Mouse (Mus musculus) heart, postnatal 4 days (tissue): ENCODE results near the gene Aqp3. TPM values are rescaled to one million over a fixed set of nuclear protein-coding genes. Genes with fewer than 3 reads are reported as not detected.
"Not testable (repeated sequence)": the region's sequence is repeated elsewhere in the genome, so short reads cannot be mapped to it uniquely, and the experiment has no call there.

Experiments
- DNase-seq: peaks from one replicate; pipeline ENCODE4 v3.0.0; 2021
- total RNA-seq, 2 experiments: library from RNA; stranded (reverse); gene quantifications; 2 replicates each; pipeline ENCODE4 v1.2.3; 2021

Gene Aqp3
- total RNA-seq, 2 experiments from 2014 or later = 0.14 to 0.19 TPM

DNA sequence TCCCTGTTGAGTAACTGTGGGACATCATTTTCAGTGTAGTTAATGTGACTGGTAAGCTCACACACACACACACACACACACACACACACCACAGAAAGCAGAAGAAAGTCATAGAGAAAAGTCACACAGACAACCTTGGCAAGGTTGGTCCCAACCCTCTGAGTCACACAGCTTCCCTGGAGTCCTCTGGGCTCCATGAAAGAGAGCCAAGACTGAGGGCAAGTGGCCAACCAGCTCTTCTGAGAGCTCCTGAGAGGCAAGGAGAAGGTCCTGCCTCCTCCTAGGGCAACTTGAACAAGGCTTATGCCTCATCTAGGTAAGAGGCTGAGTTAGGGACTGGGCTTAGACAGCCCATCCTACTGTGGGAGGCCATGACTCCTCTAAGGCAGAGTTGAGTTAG is 4.9 kb upstream of the Aqp3 start:
- no peak for DNase-seq

DNA sequence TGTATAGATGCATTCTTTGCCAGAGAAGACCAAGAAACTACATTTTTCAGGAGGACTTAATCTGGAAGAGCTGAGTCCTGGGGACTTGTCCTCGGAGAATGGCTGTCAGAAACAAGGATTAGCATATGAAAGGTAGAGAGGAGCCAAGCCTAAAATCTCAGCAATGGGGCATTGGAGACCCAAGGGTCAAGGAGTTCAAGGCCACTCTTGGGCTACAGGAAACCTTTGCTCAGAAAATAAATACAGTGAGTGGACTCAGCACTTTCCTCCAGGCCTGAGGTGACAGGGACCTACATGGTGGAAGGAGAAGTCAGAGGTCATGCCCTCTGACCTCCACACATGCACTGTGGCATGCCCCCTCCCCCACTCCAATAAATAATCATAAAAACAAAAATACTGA is 3.0 kb upstream of the Aqp3 start:
- DNase-seq = no peak

DNA sequence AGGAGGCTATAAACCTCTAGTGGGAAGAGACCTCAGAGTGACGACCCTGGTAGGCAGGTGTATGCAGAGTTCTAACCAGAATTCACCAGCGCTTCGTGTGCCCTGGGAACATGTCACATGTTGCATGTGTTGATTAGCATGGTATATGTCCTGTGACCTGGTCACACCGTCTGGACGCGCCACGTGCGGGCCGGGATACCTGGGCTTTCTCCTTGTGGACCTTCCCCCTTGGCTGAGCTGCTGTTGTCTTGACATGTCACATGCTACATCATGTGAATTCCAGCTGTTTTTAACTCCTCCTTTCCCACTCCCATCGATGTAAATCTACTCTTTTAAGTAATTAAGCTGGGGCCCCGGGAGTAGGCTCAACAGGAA is 581 bp upstream of the Aqp3 start:
- DNase-seq = no peak

DNA sequence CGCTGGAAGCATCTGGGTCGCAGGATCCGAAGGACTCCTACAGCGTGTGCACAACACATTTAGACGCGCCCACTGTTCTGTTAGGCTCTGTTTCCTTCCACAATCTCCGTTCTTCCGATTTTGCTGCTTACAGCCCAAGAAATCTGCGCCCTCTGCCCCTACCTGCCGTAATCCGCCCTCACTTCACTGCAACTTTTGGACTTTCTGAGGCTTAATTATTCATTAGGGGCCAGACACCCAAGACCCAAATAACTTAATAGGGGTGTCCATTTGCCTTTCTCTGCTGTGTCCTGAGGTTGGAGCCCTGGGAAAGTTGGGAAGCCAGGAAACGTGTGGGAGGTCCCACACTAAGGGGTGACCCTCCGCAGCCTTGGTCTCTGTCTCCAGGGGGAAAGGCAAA is 602 bp downstream of the Aqp3 start:
- DNase-seq = no peak

DNA sequence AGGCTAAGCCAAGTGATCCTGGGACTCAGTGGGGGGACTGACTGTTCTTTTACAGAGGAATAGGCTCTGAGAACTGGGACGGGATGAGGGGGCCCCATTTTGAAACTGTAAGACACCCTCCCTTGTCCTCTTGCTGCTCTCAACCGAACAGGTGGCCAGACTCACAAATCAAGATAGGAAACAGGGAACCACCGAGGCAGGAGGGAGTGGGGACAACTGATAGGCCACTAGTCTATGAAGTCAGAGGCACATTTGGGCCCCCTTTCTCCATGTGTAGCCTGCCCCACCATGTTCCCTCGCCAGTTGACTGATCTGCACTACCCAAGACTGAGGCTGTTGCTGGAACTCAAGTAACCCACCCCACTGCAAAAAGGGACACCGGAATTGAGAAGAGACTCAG is 1.2 kb downstream of the Aqp3 start:
- DNase-seq = no peak

DNA sequence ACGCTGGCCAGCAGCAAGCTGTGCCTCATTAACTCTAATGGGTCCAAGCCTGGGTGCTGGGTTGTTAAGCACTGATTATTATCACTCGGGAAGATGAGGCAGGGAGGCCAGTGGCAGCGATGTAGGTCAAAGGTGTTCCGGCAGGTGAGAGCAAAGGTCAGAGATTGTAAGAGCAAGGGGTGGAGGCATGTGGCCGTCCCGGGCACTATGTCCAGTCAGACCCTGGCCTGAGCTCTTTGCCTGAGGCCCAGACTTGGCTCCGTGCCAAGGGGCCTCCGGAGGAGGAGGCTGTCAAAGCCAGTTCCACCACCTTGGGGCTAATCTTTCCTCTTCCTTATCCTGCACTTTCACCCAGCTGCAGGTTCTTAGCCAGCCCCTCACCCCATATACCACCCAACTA is 1.8 kb downstream of the Aqp3 start:
- no peak for DNase-seq

DNA sequence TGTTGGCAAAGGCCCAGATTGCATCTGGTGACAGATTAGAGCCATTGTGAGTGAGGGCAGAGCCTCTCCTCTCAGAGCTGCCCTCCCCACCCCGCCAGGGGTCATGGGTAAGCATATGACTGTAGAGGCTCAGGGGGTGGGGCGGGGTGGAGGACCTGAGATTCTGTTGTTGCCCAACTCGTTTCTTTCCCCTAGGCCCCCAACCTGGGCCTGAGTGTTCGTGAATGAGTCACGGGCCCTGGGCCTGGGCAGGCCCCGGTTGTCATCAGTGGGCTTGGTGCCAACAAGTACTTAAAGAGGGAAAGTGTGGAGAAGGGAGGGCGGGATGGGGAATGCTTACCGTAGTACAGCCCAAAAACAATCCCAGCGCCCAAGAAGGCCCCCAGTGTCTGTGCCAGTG is 3.6 kb downstream of the Aqp3 start:
- DNase-seq = peak; percentile 69

DNA sequence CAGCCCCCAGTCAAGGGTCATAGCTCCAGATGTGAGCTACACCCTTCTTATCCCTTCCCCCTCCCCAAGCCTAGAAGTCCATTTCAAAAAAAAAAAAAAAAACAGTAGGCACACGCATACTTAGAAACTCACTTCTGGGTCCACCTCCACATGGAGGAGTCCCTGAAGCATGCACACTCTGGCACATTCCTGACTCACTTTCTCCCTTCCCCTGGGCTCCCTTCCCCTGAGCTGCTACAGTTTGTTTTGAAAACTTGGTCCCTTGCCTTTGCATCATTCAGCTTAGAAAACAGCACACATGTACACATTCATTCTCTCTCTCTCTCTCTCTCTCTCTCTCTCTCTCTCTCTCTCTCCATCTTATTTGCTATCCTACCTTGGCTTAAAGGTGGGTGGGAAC is 5.0 kb downstream of the Aqp3 start:
- no peak for DNase-seq

DNA sequence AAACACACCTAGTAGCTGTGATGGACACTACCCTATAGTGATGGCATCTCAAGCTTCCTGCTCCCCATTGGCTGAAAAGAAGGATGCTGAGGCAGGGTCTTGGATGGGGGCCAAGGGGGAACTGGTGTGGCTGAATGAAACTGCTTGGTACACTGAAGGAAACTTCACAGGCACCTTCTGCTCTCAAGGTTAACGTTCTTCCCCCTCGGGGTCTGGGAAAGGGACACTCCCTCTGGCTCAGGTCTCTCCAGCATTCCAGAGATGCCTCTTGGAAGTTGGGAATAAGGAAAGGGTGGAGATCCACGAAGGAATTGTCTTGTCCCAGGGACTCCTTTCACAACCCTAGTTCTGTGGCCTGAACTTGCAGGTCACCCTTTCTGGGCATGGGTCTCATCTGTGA is 6.6 kb downstream of the Aqp3 start:
- DNase-seq = no peak

DNA sequence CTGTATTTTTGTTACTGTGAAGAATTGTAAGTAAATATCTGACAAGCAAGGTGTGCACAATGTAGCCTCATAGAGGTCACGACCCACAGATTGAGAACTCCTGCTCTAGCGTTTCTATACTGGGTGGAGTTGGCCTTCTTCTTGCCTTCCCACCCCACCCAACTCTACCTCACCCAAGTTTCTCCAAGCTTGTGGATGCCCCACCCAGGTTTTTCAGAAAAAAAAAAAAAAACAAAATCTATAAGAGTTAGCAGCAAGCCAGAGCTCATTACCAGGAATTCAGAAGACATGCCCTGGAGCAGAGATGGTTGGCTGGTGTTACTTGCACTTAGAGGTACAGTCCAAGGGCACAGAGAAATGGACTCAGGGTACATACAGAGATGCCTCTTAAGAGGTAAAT is 8.3 kb downstream of the Aqp3 start:
- no peak for DNase-seq

DNA sequence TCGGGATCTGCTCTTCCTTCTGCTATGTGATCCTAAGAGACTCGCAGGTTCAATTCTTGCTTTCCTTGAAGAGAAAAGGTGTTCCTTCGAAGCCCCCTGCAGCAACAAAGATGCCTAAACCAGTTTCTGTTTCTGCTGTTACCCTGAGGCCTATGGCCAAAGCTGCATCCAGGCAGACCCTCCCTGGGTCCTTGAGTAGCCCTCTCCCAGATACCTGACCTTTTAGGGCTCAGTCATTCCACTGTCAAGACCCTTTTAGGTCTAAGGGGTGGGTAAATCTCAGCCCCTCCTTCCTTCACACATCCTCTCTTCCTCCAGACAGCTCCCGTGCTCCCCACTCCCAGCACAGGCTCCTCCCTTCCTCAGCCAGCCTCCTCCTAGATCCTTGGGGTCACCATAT is 8.8 kb downstream of the Aqp3 start:
- DNase-seq = no peak

DNA sequence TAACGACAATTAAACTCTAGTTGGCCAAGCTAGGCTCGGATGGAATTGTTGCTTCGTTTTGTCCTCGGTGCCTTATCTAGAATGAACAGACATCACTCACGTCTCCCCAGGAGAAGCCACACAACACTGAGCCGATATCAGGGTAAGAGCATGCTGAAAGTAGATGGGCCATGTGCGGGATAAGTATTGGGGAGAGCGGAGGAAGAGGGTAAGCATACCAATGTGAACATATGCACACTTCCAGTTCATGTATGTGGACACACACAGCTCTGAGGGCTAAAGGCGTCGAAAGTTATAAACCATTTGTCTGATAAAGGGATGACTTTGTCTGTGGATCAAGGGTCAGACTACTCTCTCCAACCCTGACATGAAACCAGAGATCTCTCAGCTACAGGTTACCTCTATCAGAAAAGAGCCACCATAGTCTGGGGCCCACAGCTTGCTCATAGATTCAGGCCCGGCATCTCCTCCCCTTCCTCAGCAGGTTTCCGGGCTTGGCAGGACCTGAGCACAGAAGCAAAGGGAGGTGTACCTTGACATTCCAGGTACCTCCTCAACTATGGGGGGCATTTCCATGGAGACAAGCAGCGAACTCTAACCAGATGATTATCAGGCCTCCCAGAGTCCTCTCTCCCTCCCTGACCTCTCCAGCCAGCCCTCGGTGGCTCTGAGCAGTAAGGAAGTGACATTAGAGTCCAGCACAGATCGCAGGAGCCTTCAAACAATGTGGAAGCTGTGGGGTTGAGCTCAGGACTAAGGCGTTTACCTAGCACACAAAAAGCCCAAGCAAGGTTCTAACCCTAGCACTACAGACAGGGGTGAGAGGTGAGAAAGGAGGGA is 10.3 kb downstream of the Aqp3 start:
- DNase-seq = no peak

DNA sequence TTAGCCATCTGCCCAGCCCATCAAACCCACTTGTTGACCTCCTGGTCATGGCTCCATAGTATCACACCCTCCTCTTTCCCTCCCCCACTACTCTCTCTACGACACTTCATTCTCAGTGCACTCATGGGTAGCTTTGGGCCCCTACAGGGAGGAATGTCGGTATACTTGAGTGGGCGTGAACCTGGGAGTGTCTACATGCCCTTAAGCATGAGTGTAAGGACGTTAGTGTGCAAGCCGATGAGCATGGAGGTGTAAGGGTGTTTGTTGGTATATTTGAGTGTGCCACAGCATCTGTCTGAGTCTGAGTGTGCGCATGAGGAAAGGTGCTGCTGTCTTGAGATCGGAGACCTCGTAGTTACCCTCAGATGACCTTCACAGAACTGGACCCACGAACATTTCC is 11.0 kb downstream of the Aqp3 start:
- no peak for DNase-seq

DNA sequence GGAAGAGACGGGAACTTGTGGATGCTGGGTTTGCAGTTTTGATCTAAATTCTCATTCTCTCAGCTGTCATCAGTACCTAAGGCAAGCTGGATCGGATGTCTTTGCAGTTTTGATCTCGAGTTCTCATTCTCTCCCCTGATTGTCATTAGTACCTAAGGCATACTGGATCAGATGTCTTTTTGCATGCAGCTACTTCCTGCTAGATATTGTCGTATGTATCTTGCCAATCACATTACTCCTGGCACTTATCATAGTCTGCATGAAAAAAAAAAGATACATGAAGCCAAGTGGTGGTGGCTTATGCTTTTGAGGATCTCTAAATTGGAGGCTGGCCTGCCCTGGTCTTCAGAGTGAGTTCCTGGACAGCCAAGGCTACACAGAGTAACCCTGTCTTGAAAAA is 13.2 kb downstream of the Aqp3 start:
- no peak for DNase-seq

DNA sequence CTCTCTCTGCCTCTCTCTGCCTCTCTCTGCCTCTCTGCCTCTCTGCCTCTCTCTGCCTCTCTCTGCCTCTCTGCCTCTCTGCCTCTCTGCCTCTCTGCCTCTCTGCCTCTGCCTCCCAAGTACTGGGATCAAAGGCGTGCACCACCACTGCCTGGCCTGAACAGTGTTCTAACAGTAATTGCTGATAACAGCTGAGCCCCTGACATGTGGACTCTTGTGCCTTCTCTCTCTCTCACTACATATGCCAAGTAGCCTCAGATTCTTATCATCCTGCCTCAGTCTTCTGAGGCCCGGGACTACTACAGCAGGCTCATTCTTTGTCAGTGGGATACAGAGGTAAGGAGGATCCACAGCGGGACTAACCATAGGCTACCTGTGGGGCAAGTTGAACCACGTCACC is 15.2 kb downstream of the Aqp3 start:
- DNase-seq = not testable (repeated sequence)

DNA sequence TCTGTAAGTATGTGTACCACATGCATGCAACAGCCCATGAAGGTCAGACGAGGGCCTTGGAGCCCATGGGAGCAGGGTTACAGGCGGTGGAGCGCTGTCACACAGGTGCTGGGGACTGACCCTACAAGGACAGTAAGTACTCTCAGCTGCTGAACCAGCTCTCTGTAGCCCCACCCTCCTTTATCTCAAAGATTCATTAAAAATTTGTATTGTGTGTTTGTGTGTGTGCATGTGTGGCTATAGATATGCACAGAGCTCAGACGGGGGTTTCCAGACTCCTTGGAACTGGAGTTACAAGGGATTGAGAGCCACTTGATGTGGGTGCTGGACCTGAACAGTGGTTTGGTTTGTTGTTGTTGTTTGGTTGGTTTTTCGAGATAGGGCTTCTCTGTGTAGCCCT is 16.2 kb downstream of the Aqp3 start:
- DNase-seq = no peak

DNA sequence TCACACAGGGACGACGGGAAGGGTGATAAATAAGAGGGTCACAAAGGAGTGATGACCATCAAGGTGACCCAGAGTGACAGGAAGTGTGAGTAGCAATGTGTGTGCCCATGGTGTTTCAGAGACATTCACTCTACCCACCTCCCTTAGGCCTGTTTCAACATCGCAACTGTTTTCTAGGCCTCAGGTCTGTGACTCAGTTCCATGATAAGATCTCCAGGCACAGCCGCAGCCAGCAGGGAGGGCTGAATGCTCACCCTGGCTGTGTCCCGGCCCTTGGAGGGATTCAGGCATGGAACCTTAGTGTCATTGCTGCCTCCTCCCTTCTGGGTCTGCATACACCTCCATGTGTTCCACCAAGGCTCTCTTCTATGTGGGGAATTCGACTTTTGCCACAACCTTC is 19.3 kb downstream of the Aqp3 start:
- DNase-seq = no peak

DNA sequence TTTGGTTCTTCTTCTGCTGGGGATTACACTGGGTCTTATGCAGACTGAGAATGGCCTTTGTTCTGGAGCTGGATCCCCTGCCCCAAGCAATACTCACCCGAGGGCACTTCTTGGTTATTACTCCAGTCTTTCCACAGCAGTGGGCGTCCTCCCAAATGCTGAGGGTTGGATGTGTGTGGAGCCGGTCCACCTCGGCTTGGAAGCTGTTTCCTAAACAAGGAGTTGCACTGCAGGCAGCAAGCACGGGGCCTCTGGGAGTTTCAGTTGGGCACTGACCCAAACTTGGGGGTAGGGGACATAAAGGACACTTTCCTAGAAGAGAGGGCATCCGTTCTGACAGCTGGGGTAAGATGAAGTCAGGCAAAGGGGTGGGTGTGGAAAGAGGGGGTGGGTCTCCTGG is 23.5 kb downstream of the Aqp3 start:
- peak; percentile 29 for DNase-seq

DNA sequence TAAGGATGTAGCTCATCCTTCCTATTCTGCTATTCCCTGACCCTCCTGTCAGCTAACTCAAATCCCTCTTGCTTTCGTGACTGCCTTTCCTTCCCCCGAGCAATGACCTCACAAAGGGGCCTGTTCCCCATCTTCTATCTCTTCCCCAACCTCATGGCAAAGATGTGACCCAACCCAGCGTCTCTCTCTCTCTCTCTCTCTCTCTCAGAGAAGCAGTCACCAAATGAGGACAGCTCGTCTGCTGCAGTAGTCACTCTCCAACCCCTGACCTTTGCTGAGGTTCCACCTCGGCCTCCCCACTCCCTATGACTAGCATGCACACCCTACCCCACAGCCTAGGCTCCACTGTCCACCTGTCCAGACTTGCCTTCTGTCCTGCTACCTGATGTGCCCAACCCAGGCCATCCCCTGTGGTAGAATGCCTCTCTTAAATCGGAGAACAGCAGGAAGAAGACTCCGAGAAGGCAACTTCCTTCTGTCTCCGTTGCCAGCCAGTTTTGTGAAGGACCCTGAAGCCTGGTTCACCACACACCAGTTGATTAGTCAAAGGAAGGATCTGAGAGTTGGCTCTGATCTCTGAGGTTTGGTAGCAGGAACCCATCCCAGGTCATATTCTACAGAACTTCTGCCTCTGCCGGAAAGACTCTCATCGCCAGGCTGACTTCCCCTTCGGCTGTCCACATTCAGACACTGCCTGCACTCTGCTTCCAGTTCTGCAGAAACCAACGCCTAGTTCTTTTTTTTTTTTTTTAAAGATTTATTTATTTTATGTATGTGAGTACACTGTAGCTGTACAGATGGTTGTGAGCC is 24.8 kb downstream of the Aqp3 start:
- DNase-seq = no peak

DNA sequence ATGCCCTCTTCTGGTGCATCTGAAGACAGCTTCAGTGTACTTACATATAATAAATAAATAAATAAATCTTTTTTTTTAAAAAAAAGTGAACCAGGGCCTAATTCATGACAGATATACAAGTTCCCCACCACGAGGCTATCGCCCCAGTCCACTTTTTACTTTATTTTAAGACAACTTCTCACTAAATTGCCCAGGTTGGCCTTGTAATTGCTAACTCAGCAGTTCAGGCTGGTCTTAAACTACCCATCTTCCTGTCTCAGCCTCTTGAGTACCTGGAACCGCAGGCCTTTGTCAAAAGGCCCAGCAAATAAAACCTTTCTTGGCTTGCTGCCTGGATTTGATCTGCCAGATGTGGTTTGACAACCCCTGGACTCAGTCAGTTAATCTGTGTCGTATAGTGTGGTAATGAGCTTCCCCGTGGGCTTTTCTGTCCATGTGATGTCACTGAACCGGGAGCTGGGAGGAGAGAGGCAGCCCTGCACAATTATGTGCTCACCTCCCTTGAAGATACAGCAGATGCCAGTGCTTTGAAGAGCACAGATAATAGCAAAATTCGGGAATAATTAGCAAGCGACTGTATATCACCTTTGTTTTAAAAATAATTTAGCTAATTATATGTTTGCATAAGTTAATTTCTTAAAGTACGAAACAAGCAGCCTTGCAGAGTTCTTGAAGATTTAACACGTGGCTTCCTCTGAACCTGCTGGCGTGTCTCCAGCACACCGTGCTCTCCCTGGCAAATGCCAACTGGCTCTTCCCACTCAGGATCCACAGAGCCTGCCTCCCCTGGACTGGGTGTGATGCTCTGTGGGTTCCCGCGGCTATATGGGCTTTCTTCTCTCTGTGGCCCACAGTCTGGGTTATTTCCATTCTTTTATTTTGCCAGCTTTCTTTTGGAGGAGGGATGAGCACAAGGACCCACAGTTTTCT is 26.2 kb downstream of the Aqp3 start:
- no peak for DNase-seq

DNA sequence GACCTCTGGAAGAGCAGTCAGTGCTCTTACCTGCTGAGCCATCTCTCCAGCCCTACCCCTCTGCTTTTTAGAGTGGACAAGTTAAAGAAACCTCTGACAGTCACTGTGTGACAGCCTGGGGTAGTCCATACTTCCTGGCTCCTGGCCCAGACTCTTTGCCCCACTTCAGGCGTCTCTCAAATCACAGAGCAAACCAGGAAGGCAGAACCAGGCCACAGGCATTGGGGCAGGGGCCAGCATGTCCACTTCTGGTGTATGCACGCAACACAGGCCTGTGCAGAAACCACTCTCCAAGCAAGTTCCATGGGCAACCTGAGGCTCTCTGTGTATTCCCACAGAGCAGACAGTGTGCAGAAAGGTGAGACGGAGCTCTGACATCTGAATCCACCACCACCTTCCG is 32.8 kb downstream of the Aqp3 start:
- no peak for DNase-seq

DNA sequence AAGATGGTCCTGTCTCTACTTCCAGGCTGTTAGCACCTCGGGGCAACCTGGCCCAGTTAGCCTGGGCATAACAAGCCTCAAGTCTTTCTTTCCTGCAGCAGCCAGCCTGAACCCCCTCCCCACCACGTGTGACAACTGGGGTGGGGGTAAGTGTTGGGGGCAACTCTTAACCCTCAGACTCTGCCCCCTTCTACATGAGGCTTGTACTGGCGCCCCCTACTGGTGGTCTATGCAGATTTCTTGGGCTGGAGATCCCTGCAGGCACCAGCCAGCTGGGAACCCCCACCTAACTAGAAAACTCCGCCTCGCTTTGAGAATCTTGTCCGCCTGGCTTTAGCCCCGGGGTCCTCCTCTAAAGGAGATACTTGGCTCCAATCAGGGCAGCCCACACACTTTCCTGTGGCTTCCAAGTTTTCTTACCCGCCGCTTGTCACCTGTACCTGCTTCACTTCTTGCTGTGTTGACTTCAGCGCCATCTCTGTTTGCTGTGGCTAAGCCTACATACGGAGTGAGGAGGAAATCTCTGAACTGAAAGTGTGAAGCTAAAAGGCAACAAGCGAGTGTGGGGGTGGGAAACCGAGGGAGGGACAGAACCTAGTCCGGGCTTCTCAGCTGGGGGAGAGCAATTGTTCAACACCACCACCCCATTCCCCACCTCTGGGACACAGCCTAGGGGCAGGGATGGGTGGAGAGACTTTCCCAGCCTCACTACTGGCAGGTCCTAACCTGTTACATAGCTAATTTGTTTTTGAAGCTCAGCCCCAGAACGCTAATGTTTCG is 33.9 kb downstream of the Aqp3 start:
- DNase-seq = peak; percentile 40
